8 mouse cellular contexts compared by ENCODE assay signal in the genomic region with DNA sequence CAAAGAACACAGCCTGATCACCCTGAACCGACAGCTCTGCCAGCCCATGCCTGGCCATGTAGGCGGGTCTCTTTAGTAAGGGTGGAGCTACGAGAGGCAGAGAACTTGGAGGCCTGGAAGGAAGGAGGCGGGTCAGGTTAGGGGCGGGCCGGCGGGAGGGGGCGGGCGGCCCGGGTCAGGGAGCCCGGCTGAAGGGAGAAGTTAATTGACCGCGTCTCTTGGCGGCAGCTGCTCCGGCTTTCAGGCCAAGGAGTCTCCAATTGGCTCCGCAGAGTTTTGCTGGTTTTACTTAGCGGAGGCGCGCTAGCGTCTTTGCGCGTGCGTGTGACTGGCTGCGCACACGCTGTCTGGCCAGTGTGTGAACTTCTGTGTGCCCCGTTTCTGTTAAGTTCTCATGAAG. TPM values are rescaled to one million over a fixed set of nuclear protein-coding genes. Genes with fewer than 3 reads are reported as not detected.
DNase-seq lines count a peak whose midpoint lies in the region; ATAC-seq lines count a peak whose summit lies in the region.

No protein-coding gene starts in this region.

- no peaks in the 10 kb centered on the region for H3K79me2 ChIP-seq in macrophage (ENCODE audit: inconsistent target)

- peak overlapping the region; percentile 62 for H3K27ac ChIP-seq in forebrain, embryonic 10.5 days
- H3K27ac ChIP-seq in macrophage, result peak overlapping the region; percentile 32

- peak; percentile 83 to 90 for DNase-seq in adrenal gland, adult (ENCODE audit: inconsistent age in 2 of 2, low spot score in 1 of 2)
- DNase-seq in forebrain, embryonic 10.5 days (ENCODE audit: extremely low spot score, low spot score), result peak; percentile 89
- peak; percentile 82 to 83 for DNase-seq in heart, postnatal 14 days
- peak; percentile 87 to 92 for DNase-seq in kidney, postnatal 4 days
- DNase-seq in retina, postnatal 7 days (ENCODE audit: low read depth, low spot score), result peak; percentile 47
- peak; percentile 95 for DNase-seq in yolk sac, embryonic 10.5 days (ENCODE audit: low spot score)

- peaks cover 87% of the 10 kb centered on the region for H3K27me3 ChIP-seq in forebrain, embryonic 10.5 days (ENCODE audit: poor library complexity, severe bottlenecking)

- 0% methylated on average over 25 of the region's 26 CpGs for WGBS in forebrain, embryonic 10.5 days
- under 1% methylated on average over 26 of the region's 26 CpGs for WGBS in macrophage (ENCODE audit: missing documents)

- intact Hi-C loops in heart, postnatal 14 days (cut with DNase I), result loop anchor here (5.0 kb wide), 2 partner anchors 45 to 140 kb away; no protein-coding TSS in a partner anchor

- peaks cover 59% of the 10 kb centered on the region for H3K4me1 ChIP-seq in forebrain, embryonic 10.5 days

- no peaks in the 10 kb centered on the region for H3K9me3 ChIP-seq in forebrain, embryonic 10.5 days

- H3K4me3 ChIP-seq in forebrain, embryonic 10.5 days, result peak overlapping the region; percentile 51
- H3K4me3 ChIP-seq in macrophage (ENCODE audit: inconsistent target), result peak overlapping the region; percentile 12; the same call in 1 of the 2 replicates

- peaks cover 3% of the 10 kb centered on the region; the same call in 1 of the 2 replicates for H3K36me3 ChIP-seq in forebrain, embryonic 10.5 days (replicated peaks)
- H3K36me3 ChIP-seq in macrophage (ENCODE audit: inconsistent target), result no peaks in the 10 kb centered on the region

- peak; percentile 88 for ATAC-seq in CD4-positive, CD25-positive, alpha-beta regulatory T cell, adult 4 months

RNA-seq across cellular contexts. Expression of gene Myl3, which starts 9.0 kb away (rescaled TPM):
- not detected for polyA plus RNA-seq in CD4-positive, CD25-positive, alpha-beta regulatory T cell, adult 4 months (2017; shearing (Covaris generic))
- 0.27 and 0.54 TPM in 2 replicates for polyA plus RNA-seq in forebrain, embryonic 10.5 days (2016; fragmentation: Nextera tagmentation; extraction: Ambion mirVana)
- over 10,000 TPM; 11,266 to 12,112 TPM for total RNA-seq in heart, postnatal 14 days (2021)
- total RNA-seq in macrophage (2018; cell fraction: chromatin; rRNA removed), result not detected
- total RNA-seq in macrophage (2018; cell fraction: cytosol; rRNA removed), result not detected
- not detected for total RNA-seq in macrophage (2018; cell fraction: nucleus; rRNA removed)
- not detected in 3 replicates for polyA plus RNA-seq in macrophage (2018)

RNA-seq across cellular contexts. Expression of gene Pth1r, which starts 14.3 kb away (rescaled TPM):
- not detected for polyA plus RNA-seq in CD4-positive, CD25-positive, alpha-beta regulatory T cell, adult 4 months (2017; shearing (Covaris generic))
- 19.2 and 23.0 TPM in 2 replicates for polyA plus RNA-seq in forebrain, embryonic 10.5 days (2016; fragmentation: Nextera tagmentation; extraction: Ambion mirVana)
- total RNA-seq in heart, postnatal 14 days (2021), result 1 to 10 TPM; 9.1 TPM
- total RNA-seq in macrophage (2018; cell fraction: chromatin; rRNA removed), result under 1 TPM in 1 of 26 experiments, not detected in 25; 0.92 TPM
- under 1 TPM in 4 of 26 experiments, not detected in 22; 0.09 to 0.38 (median 0.11) TPM for total RNA-seq in macrophage (2018; cell fraction: cytosol; rRNA removed)
- not detected for total RNA-seq in macrophage (2018; cell fraction: nucleus; rRNA removed)
- 0.16 TPM in 1 of 3 replicates, not detected in the others for polyA plus RNA-seq in macrophage (2018)

Comparison
In these comparisons a context has a peak if more than half of its experiments do, and no peak if none do; other contexts are left out.
1. Peak in every context shown above with its lines: DNase-seq, ATAC-seq, H3K4me3 ChIP-seq and H3K27ac ChIP-seq.
2. RNA of gene Pth1r, which starts 14.3 kb away (polyA plus RNA-seq): 19.2 to 23.0 TPM in forebrain, embryonic 10.5 days; 0.16 TPM in macrophage and not detected in CD4-positive, CD25-positive, alpha-beta regulatory T cell, adult 4 months; every median in the first group is over 10 times any median in the second.